Mouse (Mus musculus): ENCODE data around the gene Cdk6. TPM values are rescaled to one million over a fixed set of nuclear protein-coding genes. Genes with fewer than 3 reads are reported as not detected.
"Not testable (repeated sequence)": the region's sequence is repeated elsewhere in the genome, so short reads cannot be mapped to it uniquely, and the experiment has no call there.

Gene Cdk6
- total and polyA plus RNA-seq, 2 experiments from 2014 or later: 9.4 to 19.8 TPM

GRCm38 (mm10) chr5:3405503-3405902 lies 64.2 kb downstream of the Cdk6 start:
- no peak overlapping the region for H3K9ac ChIP-seq
- no peaks in the 10 kb centered on the region for H3K27me3 ChIP-seq (ENCODE audit: insufficient read depth, low read length)
- H3K4me3 ChIP-seq (ENCODE audit: low read depth, low read length): no peak overlapping the region
- peak overlapping the region; percentile 8; the same call in 1 of the 2 replicates for H3K4me2 ChIP-seq (ENCODE audit: low read depth)
- H3K36me3 ChIP-seq (ENCODE audit: insufficient read depth): no peaks in the 10 kb centered on the region
- H3K4me1 ChIP-seq (ENCODE audit: insufficient read depth): no peaks in the 10 kb centered on the region
- 20% methylated on average over 6 of the region's 6 CpGs for WGBS
- DNase-seq: no peak
- H3K27ac ChIP-seq (ENCODE audit: low read depth, low read length): no peak overlapping the region
- ATAC-seq: no peak
- TF ChIP-seq CTCF (IDR thresholded peaks at IDR 0.05; ENCODE audit: low read depth): no peak
- no peaks in the 10 kb centered on the region for H3K9me3 ChIP-seq (ENCODE audit: low read length)

GRCm38 (mm10) chr5:3407926-3408325 lies 66.6 kb downstream of the Cdk6 start:
- no peak overlapping the region for H3K4me3 ChIP-seq (ENCODE audit: low read depth, low read length)
- H3K36me3 ChIP-seq (ENCODE audit: insufficient read depth): no peaks in the 10 kb centered on the region
- no peak overlapping the region for H3K4me2 ChIP-seq (ENCODE audit: low read depth)
- TF ChIP-seq CTCF (IDR thresholded peaks at IDR 0.05; ENCODE audit: low read depth): no peak
- 0 out of 2 replicates have a peak, but pooled peaks cover 1% of the 10 kb centered on the region for H3K9me3 ChIP-seq (ENCODE audit: low read length)
- ATAC-seq: no peak
- DNase-seq: no peak
- no peaks in the 10 kb centered on the region for H3K27me3 ChIP-seq (ENCODE audit: insufficient read depth, low read length)
- H3K27ac ChIP-seq (ENCODE audit: low read depth, low read length): no peak overlapping the region
- 82% methylated on average over 9 of the region's 9 CpGs for WGBS
- H3K4me1 ChIP-seq (ENCODE audit: insufficient read depth): no peaks in the 10 kb centered on the region
- H3K9ac ChIP-seq: no peak overlapping the region

GRCm38 (mm10) chr5:3418183-3418582 lies 76.9 kb downstream of the Cdk6 start:
- not testable (repeated sequence) for H3K4me1 ChIP-seq (ENCODE audit: insufficient read depth); H3K4me2 ChIP-seq (ENCODE audit: low read depth); DNase-seq; H3K9me3 ChIP-seq (ENCODE audit: low read length); ATAC-seq; H3K36me3 ChIP-seq (ENCODE audit: insufficient read depth); H3K4me3 ChIP-seq (ENCODE audit: low read depth, low read length); H3K9ac ChIP-seq; H3K27me3 ChIP-seq (ENCODE audit: insufficient read depth, low read length); H3K27ac ChIP-seq (ENCODE audit: low read depth, low read length)
- WGBS: 94% methylated on average over 1 of the region's 1 CpGs

DNA sequence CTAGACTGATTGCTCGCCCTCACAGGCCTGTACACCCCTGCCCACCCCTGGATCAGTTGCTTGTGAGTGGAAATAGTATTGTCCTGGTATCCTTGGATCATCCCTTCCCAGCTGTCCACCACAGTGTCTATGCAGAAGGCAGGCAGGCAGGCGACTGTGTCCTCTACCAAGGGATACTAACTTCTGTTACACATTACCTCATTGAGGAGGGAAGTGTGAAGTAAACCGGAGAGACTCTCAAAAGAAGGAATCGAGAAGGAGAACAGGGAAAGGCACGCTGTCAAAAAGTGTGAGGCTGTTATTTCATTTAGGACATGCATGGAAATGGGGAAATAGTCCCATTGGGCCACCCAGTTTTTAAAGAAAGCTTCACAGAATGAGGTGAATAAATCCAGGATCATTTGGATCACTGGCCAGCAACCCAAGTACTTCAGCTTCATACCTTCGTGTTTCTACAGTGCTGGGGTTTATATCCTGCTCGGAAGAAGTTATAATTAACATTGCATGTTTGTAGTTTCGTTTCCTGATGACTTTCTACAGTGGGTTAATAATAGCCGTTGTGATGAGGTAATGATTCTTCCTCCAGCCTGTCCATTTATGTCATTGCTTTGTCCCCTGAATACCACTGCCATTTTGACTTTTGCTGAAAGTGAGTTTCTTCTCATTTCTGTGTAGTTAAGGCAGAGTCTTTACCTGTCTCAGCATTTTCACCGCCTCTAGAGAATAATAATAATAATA lies 79.0 kb downstream of the Cdk6 start:
- ATAC-seq: no peak
- Histone ChIP-seq H3K27ac (ENCODE audit: low read depth, low read length) (no peak overlapping the region), H3K9ac (no peak overlapping the region), H3K9me3 (ENCODE audit: low read length) (no peaks in the 10 kb centered on the region), H3K4me1 (ENCODE audit: insufficient read depth) (no peaks in the 10 kb centered on the region), H3K36me3 (ENCODE audit: insufficient read depth) (no peaks in the 10 kb centered on the region), H3K4me2 (ENCODE audit: low read depth) (no peak overlapping the region), H3K4me3 (ENCODE audit: low read depth, low read length) (no peak overlapping the region), H3K27me3 (ENCODE audit: insufficient read depth, low read length) (no peaks in the 10 kb centered on the region)
- no peak for TF ChIP-seq CTCF (IDR thresholded peaks at IDR 0.05; ENCODE audit: low read depth)
- WGBS: 79% methylated on average over 10 of the region's 10 CpGs
- DNase-seq: no peak

GRCm38 (mm10) chr5:3420832-3421228 lies 79.5 kb downstream of the Cdk6 start:
- Histone ChIP-seq H3K27me3 (ENCODE audit: insufficient read depth, low read length) (no peaks in the 10 kb centered on the region), H3K4me2 (ENCODE audit: low read depth) (no peak overlapping the region), H3K4me3 (ENCODE audit: low read depth, low read length) (no peak overlapping the region), H3K4me1 (ENCODE audit: insufficient read depth) (no peaks in the 10 kb centered on the region), H3K27ac (ENCODE audit: low read depth, low read length) (no peak overlapping the region), H3K9ac (no peak overlapping the region), H3K36me3 (ENCODE audit: insufficient read depth) (no peaks in the 10 kb centered on the region), H3K9me3 (ENCODE audit: low read length) (no peaks in the 10 kb centered on the region)
- WGBS: 77% methylated on average over 3 of the region's 3 CpGs
- DNase-seq (no peak), ATAC-seq (no peak)
- TF ChIP-seq CTCF (IDR thresholded peaks at IDR 0.05; ENCODE audit: low read depth): no peak

GRCm38 (mm10) chr5:3433131-3433700 lies 91.9 kb downstream of the Cdk6 start:
- 63% methylated on average over 19 of the region's 20 CpGs for WGBS
- not testable (repeated sequence) for H3K36me3 ChIP-seq (ENCODE audit: insufficient read depth); ATAC-seq; H3K4me1 ChIP-seq (ENCODE audit: insufficient read depth); DNase-seq; H3K4me3 ChIP-seq (ENCODE audit: low read depth, low read length); H3K27ac ChIP-seq (ENCODE audit: low read depth, low read length); H3K9me3 ChIP-seq (ENCODE audit: low read length); H3K9ac ChIP-seq; H3K27me3 ChIP-seq (ENCODE audit: insufficient read depth, low read length)
- 0 out of 2 replicates have a peak overlapping the region, but pooled peaks have one; percentile 5 for H3K4me2 ChIP-seq (ENCODE audit: low read depth)

GRCm38 (mm10) chr5:3434105-3434504 lies 92.8 kb downstream of the Cdk6 start:
- not testable (repeated sequence) for DNase-seq; ATAC-seq; H3K36me3 ChIP-seq (ENCODE audit: insufficient read depth); H3K9me3 ChIP-seq (ENCODE audit: low read length); H3K4me2 ChIP-seq (ENCODE audit: low read depth); H3K27ac ChIP-seq (ENCODE audit: low read depth, low read length); H3K4me3 ChIP-seq (ENCODE audit: low read depth, low read length); H3K27me3 ChIP-seq (ENCODE audit: insufficient read depth, low read length); H3K9ac ChIP-seq; H3K4me1 ChIP-seq (ENCODE audit: insufficient read depth)
- 96% methylated on average over 5 of the region's 5 CpGs for WGBS

- not testable (repeated sequence) for H3K36me3 ChIP-seq (ENCODE audit: insufficient read depth); H3K27ac ChIP-seq (ENCODE audit: low read depth, low read length); H3K4me1 ChIP-seq (ENCODE audit: insufficient read depth); ATAC-seq; H3K9me3 ChIP-seq (ENCODE audit: low read length); H3K9ac ChIP-seq; H3K4me3 ChIP-seq (ENCODE audit: low read depth, low read length); DNase-seq; H3K4me2 ChIP-seq (ENCODE audit: low read depth); H3K27me3 ChIP-seq (ENCODE audit: insufficient read depth, low read length)
- WGBS: 90% methylated on average over 9 of the region's 9 CpGs
Measured at GRCm38 (mm10) chr5:3438453-3439003, 97.2 kb downstream of the Cdk6 start.

DNA sequence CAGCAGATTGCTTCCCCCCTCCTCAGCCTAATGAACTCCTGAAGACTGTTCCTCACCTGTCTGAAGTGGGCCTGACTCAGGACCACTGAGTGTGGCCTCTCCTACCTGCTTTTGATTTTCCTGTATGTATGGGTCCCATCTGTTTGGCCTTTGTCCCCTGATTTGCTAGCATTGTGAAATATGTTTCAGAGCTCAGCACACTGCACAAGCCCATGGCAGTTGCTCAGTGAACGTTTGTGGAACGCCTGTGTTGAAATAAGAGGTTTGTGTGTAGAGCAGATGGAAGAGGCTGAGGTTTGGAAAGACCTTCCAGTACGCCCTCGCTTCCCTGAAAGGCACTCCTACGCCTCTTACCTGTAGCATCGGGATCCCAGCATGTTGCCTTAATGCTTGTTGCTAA lies 98.1 kb downstream of the Cdk6 start:
- not testable (repeated sequence) for H3K4me3 ChIP-seq (ENCODE audit: low read depth, low read length); H3K27me3 ChIP-seq (ENCODE audit: insufficient read depth, low read length); H3K9me3 ChIP-seq (ENCODE audit: low read length); H3K9ac ChIP-seq; DNase-seq; H3K27ac ChIP-seq (ENCODE audit: low read depth, low read length); H3K36me3 ChIP-seq (ENCODE audit: insufficient read depth); H3K4me1 ChIP-seq (ENCODE audit: insufficient read depth); H3K4me2 ChIP-seq (ENCODE audit: low read depth); ATAC-seq
- WGBS: 88% methylated on average over 6 of the region's 6 CpGs

DNA sequence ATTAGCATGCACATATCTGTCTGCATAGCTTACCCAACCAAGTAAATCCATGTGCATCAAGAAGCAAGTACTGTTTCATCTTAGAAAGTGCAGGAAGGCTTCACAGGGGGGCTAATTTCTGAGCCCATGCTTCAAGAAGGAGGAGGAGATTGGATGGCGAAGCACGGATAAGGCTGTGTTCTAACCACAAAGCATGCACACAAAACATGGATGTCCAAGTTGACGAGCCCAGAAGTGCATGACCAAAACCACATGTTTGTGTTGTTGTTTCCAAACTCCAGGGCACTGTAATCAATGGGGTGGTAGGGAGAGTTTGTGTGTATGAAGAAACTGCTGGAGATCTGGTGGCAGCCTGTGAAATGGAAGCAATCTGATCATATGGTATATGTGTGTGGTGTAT lies 101.2 kb downstream of the Cdk6 start:
- not testable (repeated sequence) for H3K9me3 ChIP-seq (ENCODE audit: low read length); H3K4me3 ChIP-seq (ENCODE audit: low read depth, low read length); H3K4me1 ChIP-seq (ENCODE audit: insufficient read depth); H3K9ac ChIP-seq; ATAC-seq; H3K4me2 ChIP-seq (ENCODE audit: low read depth); H3K36me3 ChIP-seq (ENCODE audit: insufficient read depth); H3K27me3 ChIP-seq (ENCODE audit: insufficient read depth, low read length); H3K27ac ChIP-seq (ENCODE audit: low read depth, low read length); DNase-seq
- 74% methylated on average over 3 of the region's 3 CpGs for WGBS

All from forebrain, postnatal 0 days (tissue).